Mouse (Mus musculus): Measurements from ENCODE around the gene Adipoq.

The Adipoq gene

DNA sequence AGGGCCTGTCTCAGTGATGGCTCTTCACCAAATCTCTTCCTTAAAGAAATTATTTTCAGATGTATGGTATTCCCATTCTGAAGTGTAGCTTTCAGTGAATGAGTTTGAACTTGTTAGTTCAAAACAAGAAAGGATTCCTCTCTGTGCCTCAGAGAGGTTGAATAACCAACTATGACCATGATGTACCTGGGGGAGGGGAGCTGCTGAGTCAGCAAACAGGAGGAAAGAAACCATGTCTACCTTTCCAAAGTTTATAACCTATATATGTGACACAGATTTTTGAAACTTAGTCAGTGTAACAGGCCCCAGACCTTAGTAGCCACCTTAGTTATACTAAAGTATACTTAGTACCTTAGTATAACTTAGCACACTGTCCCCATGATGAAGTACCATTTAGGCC, 55.2 kb downstream of the Adipoq start:
- DNase-seq (ENCODE audit: extremely low spot score), result no peak

All from embryo, embryonic 9.5 days (tissue).